Comparison of ENCODE assay signal across 8 mouse cellular contexts in genomic region chr4:130874601-130875000, GRCm38 (mm10). TPM values are rescaled to one million over a fixed set of nuclear protein-coding genes. Genes with fewer than 3 reads are reported as not detected.
A peak's percentile ranks its signal among the peaks of the same experiment; 100 is the strongest.
DNase-seq lines count a peak whose midpoint lies in the region; ATAC-seq lines count a peak whose summit lies in the region.

No protein-coding gene starts in this region.

- H3K4me2 ChIP-seq in neural tube, embryonic 11.5 days (ENCODE audit: low read depth), result no peak overlapping the region

- H3K27ac ChIP-seq in neural tube, embryonic 11.5 days (ENCODE audit: low read depth, low read length), result peak overlapping the region; percentile 23; the same call in 1 of the 2 replicates

- no peak for ATAC-seq in neural tube, embryonic 11.5 days (ENCODE audit: insufficient read depth, low FRiP score, low TSS enrichment)
- 0 out of 2 replicates have a peak, but pooled peaks have one; percentile 16 for ATAC-seq in megakaryocyte progenitor cell, adult 5-6 weeks (replicated peaks; ENCODE audit: poor library complexity)

- H3K27me3 ChIP-seq in neural tube, embryonic 11.5 days (ENCODE audit: control insufficient read depth, insufficient read depth, low read length), result peaks cover 6% of the 10 kb centered on the region; the same call in 1 of the 2 replicates

- H3K9ac ChIP-seq in neural tube, embryonic 11.5 days (ENCODE audit: low read length), result no peak overlapping the region

- peaks cover 5% of the 10 kb centered on the region for H3K4me1 ChIP-seq in neural tube, embryonic 11.5 days (ENCODE audit: control insufficient read depth, insufficient read depth, low read length)

- H3K4me3 ChIP-seq in neural tube, embryonic 11.5 days (ENCODE audit: low read depth, low read length), result no peak overlapping the region

- no peaks in the 10 kb centered on the region for H3K36me3 ChIP-seq in neural tube, embryonic 11.5 days (ENCODE audit: control insufficient read depth, insufficient read depth, low read length)

- WGBS in neural tube, embryonic 11.5 days, result 51% methylated on average over 10 of the region's 10 CpGs

- no peaks in the 10 kb centered on the region for H3K9me3 ChIP-seq in neural tube, embryonic 11.5 days (ENCODE audit: control insufficient read depth, low read length)

- DNase-seq in neural tube, embryonic 11.5 days (ENCODE audit: low spot score), result peak; percentile 52
- no peak for DNase-seq in neural tube, embryonic 10.5 days (ENCODE audit: extremely low spot score, low spot score)
- DNase-seq in cerebellum, postnatal 10 days, result peak; percentile 93 to 95
- DNase-seq in gastrocnemius, postnatal 4 days (ENCODE audit: low spot score in 2 of 2), result peak; percentile 55 to 77
- peak; percentile 64 for DNase-seq in kidney, adult 18-20 months
- no peak for DNase-seq in B cell, adult 2 months
- no peak for DNase-seq in layer of hippocampus, adult 9-10 months (ENCODE audit: low spot score)

RNA-seq across cellular contexts. Expression of gene Laptm5, which starts 38.3 kb away (rescaled TPM):
- 24.6 and 24.8 TPM in 2 replicates for polyA plus RNA-seq in neural tube, embryonic 11.5 days (2014; fragmentation: Nextera tagmentation; extraction: Ambion mirVana)
- 10 to 100 TPM; 24.4 to 26.4 TPM for total RNA-seq in gastrocnemius, postnatal 4 days (2021)
- total RNA-seq in megakaryocyte progenitor cell, adult 5-6 weeks (2015), result 431 and 454 TPM in 2 replicates
- 127 and 133 TPM in 2 replicates for total RNA-seq in megakaryocyte progenitor cell, adult 5-6 weeks (2017)

Comparison
In these comparisons a context has a peak if more than half of its experiments do, and no peak if none do; other contexts are left out.
1. DNase-seq: peak in neural tube, embryonic 11.5 days (single experiment), cerebellum, postnatal 10 days (2 of 2), gastrocnemius, postnatal 4 days (2 of 2) and kidney, adult 18-20 months (single experiment); none in neural tube, embryonic 10.5 days (single experiment), B cell, adult 2 months (0 of 2) and layer of hippocampus, adult 9-10 months (single experiment).
2. RNA of gene Laptm5, which starts 38.3 kb away (total RNA-seq): 127 to 454 TPM in megakaryocyte progenitor cell, adult 5-6 weeks; 24.4 to 26.4 TPM in gastrocnemius, postnatal 4 days; every median in the first group is over 4 times any median in the second.